Mouse (Mus musculus) left cerebral cortex, postnatal 4 days (tissue): Measurements from ENCODE around the gene Gm42957. TPM values are rescaled to one million over a fixed set of nuclear protein-coding genes. Genes with fewer than 3 reads are reported as not detected.

ENCODE experiments used
- DNase-seq: peaks from one replicate; pipeline ENCODE4 v3.0.0-alpha.2; 2022
- intact Hi-C: fragments of 180-260 bp; cut with DNase I; formaldehyde crosslinking; loops from one replicate; pipeline ENCODE4 v1.15.1; 2025
- total RNA-seq, 2 experiments: library from RNA; stranded (reverse); gene quantifications; 2 replicates each; pipeline ENCODE4 v1.2.3; 2021

The Gm42957 gene
- total RNA-seq, 2 experiments from 2014 or later: 0.40 to 0.52 TPM

- intact Hi-C loops: no loop called here
- no peak for DNase-seq
Measured at GRCm38 (mm10) chr3:96698993-96699690, 63.9 kb downstream of the Gm42957 start.

- no peak for DNase-seq
- intact Hi-C loops: no loop called here
Measured at GRCm38 (mm10) chr3:96700376-96700775, 65.1 kb downstream of the Gm42957 start.

GRCm38 (mm10) chr3:96701003-96701402 is 65.7 kb downstream of the Gm42957 start:
- no peak for DNase-seq
- intact Hi-C loops: no loop called here

Other genes with a start within 250 kb of the Gm42957 start
- gene BC107364, start 183.2 kb upstream of the Gm42957 start, total RNA-seq: not detected
- 1 to 10 TPM; 1.1 TPM for gene Hfe2, start 110.3 kb upstream of the Gm42957 start, total RNA-seq
- gene Txnip, start 77.5 kb upstream of the Gm42957 start, total RNA-seq: 10 to 100 TPM; 65.2 to 69.2 TPM
- gene Gm16253, start 58.5 kb upstream of the Gm42957 start, total RNA-seq: not detected
- 10 to 100 TPM; 28.0 to 28.1 TPM for gene Polr3gl, start 41.3 kb upstream of the Gm42957 start, total RNA-seq
- gene Ankrd34a, start 38.8 kb upstream of the Gm42957 start, total RNA-seq: 10 to 100 TPM; 32.3 to 33.0 TPM
- 10 to 100 TPM; 55.2 to 64.1 TPM for gene Lix1l, start 34.3 kb upstream of the Gm42957 start, total RNA-seq
- 10 to 100 TPM; 56.5 to 66.6 TPM for gene Rbm8a, start 5.5 kb upstream of the Gm42957 start, total RNA-seq
- gene Pex11b, start 98 bp upstream of the Gm42957 start, total RNA-seq: 10 to 100 TPM; 43.4 to 44.0 TPM
- gene Itga10, start 10.1 kb downstream of the Gm42957 start, total RNA-seq: 1 to 10 TPM; 1.4 to 1.5 TPM
- gene Ankrd35, start 34.7 kb downstream of the Gm42957 start, total RNA-seq: 1 to 10 TPM; 6.0 to 7.0 TPM
- 10 to 100 TPM; 31.9 to 36.0 TPM for gene Pias3, start 60.9 kb downstream of the Gm42957 start, total RNA-seq
- gene Nudt17, start 73.1 kb downstream of the Gm42957 start, total RNA-seq: 1 to 10 TPM; 5.3 to 5.4 TPM
- 10 to 100 TPM; 27.0 to 28.0 TPM for gene Polr3c, start 92.2 kb downstream of the Gm42957 start, total RNA-seq
- gene Rnf115, start 92.2 kb downstream of the Gm42957 start, total RNA-seq: 10 to 100 TPM; 44.3 to 50.0 TPM
- gene Pdzk1, start 193.8 kb downstream of the Gm42957 start, total RNA-seq: not detected
- not detected for gene Cd160, start 193.9 kb downstream of the Gm42957 start, total RNA-seq